Mouse (Mus musculus): ENCODE measurements around the gene 1700020D05Rik. TPM values are rescaled to one million over a fixed set of nuclear protein-coding genes. Genes with fewer than 3 reads are reported as not detected.
"Not testable (repeated sequence)": the region's sequence is repeated elsewhere in the genome, so short reads cannot be mapped to it uniquely, and the experiment has no call there.

The 1700020D05Rik gene
- polyA plus RNA-seq, 2 experiments from 2014 or later: 0.33 to 0.51 TPM

- no peak for ATAC-seq
Observed at GRCm38 (mm10) chr19:5494314-5494713, 9.3 kb downstream of the 1700020D05Rik start.

GRCm38 (mm10) chr19:5493301-5493721 lies 10.3 kb downstream of the 1700020D05Rik start:
- ATAC-seq: not testable (repeated sequence)

- no peak for ATAC-seq
Observed at GRCm38 (mm10) chr19:5492641-5493040, 10.9 kb downstream of the 1700020D05Rik start.

GRCm38 (mm10) chr19:5490898-5491708 lies 12.5 kb downstream of the 1700020D05Rik start:
- peak; percentile 38 for ATAC-seq

GRCm38 (mm10) chr19:5490313-5490897 lies 13.2 kb downstream of the 1700020D05Rik start, which contains the start of gene Cfl1:
Cfl1 (plus strand) TSS chr19:5490455.
- peak; percentile 41 for ATAC-seq

- not testable (repeated sequence) for ATAC-seq
Observed at GRCm38 (mm10) chr19:5489721-5490120, 13.9 kb downstream of the 1700020D05Rik start.

- peak; percentile 65 for ATAC-seq
Observed at GRCm38 (mm10) chr19:5488878-5489571, 14.6 kb downstream of the 1700020D05Rik start.

- ATAC-seq: peak; percentile 34
Observed at GRCm38 (mm10) chr19:5487768-5488550, 15.6 kb downstream of the 1700020D05Rik start, which contains the start of gene Mus81. Mus81 (minus strand) TSS chr19:5488402.

- no peak for ATAC-seq
Observed at GRCm38 (mm10) chr19:5486771-5487170, 16.8 kb downstream of the 1700020D05Rik start.

GRCm38 (mm10) chr19:5486286-5486685 lies 17.3 kb downstream of the 1700020D05Rik start:
- ATAC-seq: no peak

GRCm38 (mm10) chr19:5485821-5486220 lies 17.8 kb downstream of the 1700020D05Rik start:
- ATAC-seq: no peak

GRCm38 (mm10) chr19:5485371-5485770 lies 18.2 kb downstream of the 1700020D05Rik start:
- ATAC-seq: no peak

GRCm38 (mm10) chr19:5484496-5484895 lies 19.1 kb downstream of the 1700020D05Rik start:
- no peak for ATAC-seq

GRCm38 (mm10) chr19:5483386-5484359 lies 19.9 kb downstream of the 1700020D05Rik start:
- ATAC-seq: no peak

- ATAC-seq: no peak
Observed at GRCm38 (mm10) chr19:5481398-5481797, 22.2 kb downstream of the 1700020D05Rik start.

- no peak for ATAC-seq
Observed at GRCm38 (mm10) chr19:5480016-5480415, 23.6 kb downstream of the 1700020D05Rik start.

- no peak for ATAC-seq
Observed at GRCm38 (mm10) chr19:5477668-5478300, 25.8 kb downstream of the 1700020D05Rik start.

GRCm38 (mm10) chr19:5477004-5477667 lies 26.5 kb downstream of the 1700020D05Rik start:
- no peak for ATAC-seq

GRCm38 (mm10) chr19:5475069-5475714 lies 28.4 kb downstream of the 1700020D05Rik start:
- ATAC-seq: no peak
